Mouse (Mus musculus): ENCODE measurements around the gene Gstt1.
"Not testable (repeated sequence)": the region's sequence is repeated elsewhere in the genome, so short reads cannot be mapped to it uniquely, and the experiment has no call there.

Gstt1 gene

GRCm38 (mm10) chr10:75804217-75804616, 5.8 kb upstream of the Gstt1 start:
- DNase-seq (ENCODE audit: low spot score), result no peak

GRCm38 (mm10) chr10:75797619-75798175, 687 bp downstream of the Gstt1 start:
- peak; percentile 32 for DNase-seq (ENCODE audit: low spot score)

- no peak for DNase-seq (ENCODE audit: low spot score)
Observed at GRCm38 (mm10) chr10:75796731-75797516, 1.5 kb downstream of the Gstt1 start.

- DNase-seq (ENCODE audit: low spot score), result no peak
Observed at GRCm38 (mm10) chr10:75794880-75795279, 3.5 kb downstream of the Gstt1 start.

- DNase-seq (ENCODE audit: low spot score), result no peak
Observed at GRCm38 (mm10) chr10:75790773-75791172, 7.6 kb downstream of the Gstt1 start.

- no peak for DNase-seq (ENCODE audit: low spot score)
Observed at GRCm38 (mm10) chr10:75789841-75790240, 8.5 kb downstream of the Gstt1 start.

- no peak for DNase-seq (ENCODE audit: low spot score)
Observed at GRCm38 (mm10) chr10:75789081-75789735, 9.2 kb downstream of the Gstt1 start.

- DNase-seq (ENCODE audit: low spot score), result no peak
Observed at GRCm38 (mm10) chr10:75788277-75788676, 10.1 kb downstream of the Gstt1 start.

- no peak for DNase-seq (ENCODE audit: low spot score)
Observed at GRCm38 (mm10) chr10:75785442-75785841, 12.9 kb downstream of the Gstt1 start.

- DNase-seq (ENCODE audit: low spot score), result peak; percentile 73
Observed at GRCm38 (mm10) chr10:75780769-75781578, 17.4 kb downstream of the Gstt1 start, which contains the start of the genes Gm20441 and Gstt3. TSS of gene Gm20441 (minus strand) at chr10:75780954. TSS of gene Gstt3 (minus strand) at chr10:75781414.

- no peak for DNase-seq (ENCODE audit: low spot score)
Observed at GRCm38 (mm10) chr10:75779206-75780174, 18.9 kb downstream of the Gstt1 start.

- no peak for DNase-seq (ENCODE audit: low spot score)
Observed at GRCm38 (mm10) chr10:75777885-75778284, 20.5 kb downstream of the Gstt1 start.

- DNase-seq (ENCODE audit: low spot score), result no peak
Observed at GRCm38 (mm10) chr10:75776562-75776961, 21.8 kb downstream of the Gstt1 start.

- DNase-seq (ENCODE audit: low spot score), result no peak
Observed at GRCm38 (mm10) chr10:75774587-75774986, 23.8 kb downstream of the Gstt1 start.

GRCm38 (mm10) chr10:75774102-75774501, 24.3 kb downstream of the Gstt1 start:
- no peak for DNase-seq (ENCODE audit: low spot score)

- DNase-seq (ENCODE audit: low spot score), result peak; percentile 89
Observed at GRCm38 (mm10) chr10:75772795-75773664, 25.4 kb downstream of the Gstt1 start, which contains the start of gene Ddt. TSS of gene Ddt (minus strand) at chr10:75773414.

- DNase-seq (ENCODE audit: low spot score), result not testable (repeated sequence)
Observed at GRCm38 (mm10) chr10:75767756-75768155, 30.6 kb downstream of the Gstt1 start.

GRCm38 (mm10) chr10:75766856-75767255, 31.5 kb downstream of the Gstt1 start:
- no peak for DNase-seq (ENCODE audit: low spot score)

- DNase-seq (ENCODE audit: low spot score), result peak; percentile 62
Observed at GRCm38 (mm10) chr10:75764519-75765473, 33.6 kb downstream of the Gstt1 start.

All from testis, postnatal 14 days (tissue).